Mouse (Mus musculus) olfactory bulb, adult 2 months (tissue): Measurements from ENCODE around the gene Klhl41. TPM values are rescaled to one million over a fixed set of nuclear protein-coding genes. Genes with fewer than 3 reads are reported as not detected.
"Not testable (repeated sequence)": the region's sequence is repeated elsewhere in the genome, so short reads cannot be mapped to it uniquely, and the experiment has no call there.

Source experiments
- H3K27ac ChIP-seq: fragments of 200-500 bp; 2 replicates; pipeline ENCODE4 v1.5.1; 2012; ENCODE audit warnings: low read depth, low read length; ENCODE audit not compliant: insufficient read depth
- H3K4me1 ChIP-seq: fragments of 200-500 bp; 2 replicates; pipeline ENCODE4 v1.6.1; 2012; ENCODE audit warnings: low read length; ENCODE audit not compliant: control insufficient read depth, insufficient read depth
- H3K4me3 ChIP-seq: fragments of 200-500 bp; 2 replicates; pipeline ENCODE4 v1.5.1; 2012; ENCODE audit warnings: mild to moderate bottlenecking, low read depth, low read length, moderate library complexity; ENCODE audit not compliant: insufficient read depth
- CTCF ChIP-seq: fragments of 200-500 bp; IDR thresholded peaks from 2 replicates; pipeline ENCODE4 v1.5.1; 2012; ENCODE audit warnings: low read depth, mild to moderate bottlenecking, low read length, moderate library complexity; ENCODE audit not compliant: insufficient read depth
- POLR2A ChIP-seq: fragments of 200-500 bp; IDR thresholded peaks from 2 replicates; pipeline ENCODE4 v1.6.1; 2012; ENCODE audit warnings: mild to moderate bottlenecking, low read depth, low read length, moderate library complexity; ENCODE audit not compliant: insufficient read depth
- WGBS: fragments of 180-500 bp; shearing (Covaris S2); methylation state at CpG from one replicate; pipeline ENCODE4 v1.1.7; 2018; 5-methylcytosine and 5-hydroxymethylcytosine counted together
- polyA plus RNA-seq: library from polyadenylated mRNA; stranded (reverse); fragments of >200 nt; gene quantifications from 2 replicates; pipeline ENCODE4 v1.2.4, GENCODE M21; 2012; ENCODE audit warnings: low replicate concordance; ENCODE audit not compliant: missing spikeins, insufficient read depth, insufficient read length

The Klhl41 gene
- polyA plus RNA-seq, result not detected in 2 replicates

GRCm38 (mm10) chr2:69669853-69670252 lies at the start of gene Klhl41:
Gene Klhl41 (plus strand): TSS chr2:69670120.
- Histone ChIP-seq H3K27ac (no peak within 1 kb of the TSS), H3K4me3 (no peak within 1 kb of the TSS), H3K4me1 (no peaks in the 10 kb centered on the region)
- WGBS, result 72% methylated on average over 9 of the region's 9 CpGs
- TF ChIP-seq POLR2A (no peak), CTCF (no peak)

GRCm38 (mm10) chr2:69629215-69629614 lies 40.7 kb upstream of the Klhl41 start:
- H3K4me1 ChIP-seq, result peaks cover 7% of the 10 kb centered on the region
- 38% methylated on average over 17 of the region's 17 CpGs for WGBS
- TF ChIP-seq CTCF (no peak), POLR2A (no peak)
- 0 out of 2 replicates have a peak overlapping the region, but pooled peaks have one; percentile 22 for H3K27ac ChIP-seq
- no peak overlapping the region for H3K4me3 ChIP-seq

GRCm38 (mm10) chr2:69629914-69630313 lies 40.0 kb upstream of the Klhl41 start:
- H3K4me1 ChIP-seq, result peaks cover 7% of the 10 kb centered on the region
- no peak overlapping the region for H3K4me3 ChIP-seq
- 75% methylated on average over 6 of the region's 6 CpGs for WGBS
- no peak for TF ChIP-seq CTCF
- no peak for TF ChIP-seq POLR2A
- no peak overlapping the region for H3K27ac ChIP-seq

- H3K4me1 ChIP-seq, result peaks cover 7% of the 10 kb centered on the region
- TF ChIP-seq POLR2A (no peak), CTCF (no peak)
- H3K4me3 ChIP-seq, result no peak overlapping the region
- WGBS, result 96% methylated on average over 5 of the region's 5 CpGs
- no peak overlapping the region for H3K27ac ChIP-seq
Observed at GRCm38 (mm10) chr2:69630792-69631191, 39.1 kb upstream of the Klhl41 start.

- TF ChIP-seq POLR2A (no peak), CTCF (no peak)
- Histone ChIP-seq H3K4me1 (peaks cover 7% of the 10 kb centered on the region), H3K4me3 (no peak overlapping the region), H3K27ac (no peak overlapping the region)
- 95% methylated on average over 2 of the region's 2 CpGs for WGBS
Observed at GRCm38 (mm10) chr2:69631449-69631848, 38.5 kb upstream of the Klhl41 start.

- WGBS, result 6% methylated on average over 11 of the region's 11 CpGs
- no peak overlapping the region for H3K4me3 ChIP-seq
- H3K4me1 ChIP-seq, result peaks cover 5% of the 10 kb centered on the region
- TF ChIP-seq POLR2A (no peak), CTCF (no peak)
- no peak overlapping the region for H3K27ac ChIP-seq
Observed at GRCm38 (mm10) chr2:69635064-69635701, 34.7 kb upstream of the Klhl41 start.

GRCm38 (mm10) chr2:69635807-69636206 lies 34.1 kb upstream of the Klhl41 start:
- no peak overlapping the region for H3K4me3 ChIP-seq
- H3K4me1 ChIP-seq, result peaks cover 6% of the 10 kb centered on the region
- no peak overlapping the region for H3K27ac ChIP-seq
- TF ChIP-seq POLR2A (no peak), CTCF (no peak)
- 68% methylated on average over 6 of the region's 6 CpGs for WGBS

- not testable (repeated sequence) for H3K4me3 ChIP-seq, H3K4me1 ChIP-seq, H3K27ac ChIP-seq
- 84% methylated on average over 7 of the region's 7 CpGs for WGBS
Observed at GRCm38 (mm10) chr2:69637989-69638388, 31.9 kb upstream of the Klhl41 start.

GRCm38 (mm10) chr2:69640100-69640499 lies 29.8 kb upstream of the Klhl41 start:
- TF ChIP-seq CTCF (no peak), POLR2A (no peak)
- peaks cover 6% of the 10 kb centered on the region for H3K4me1 ChIP-seq
- 41% methylated on average over 10 of the region's 10 CpGs for WGBS

More at GRCm38 (mm10) chr2:69640100-69640499, 29.8 kb upstream of the Klhl41 start:
- Histone ChIP-seq H3K4me3 (no peak overlapping the region), H3K27ac (no peak overlapping the region)
